Mouse (Mus musculus) frontal cortex, adult 2 months (tissue): ENCODE measurements around the gene Cul5. TPM values are rescaled to one million over a fixed set of nuclear protein-coding genes. Genes with fewer than 3 reads are reported as not detected.

Experiments
- DNase-seq, 2 experiments: peaks; one replicate each; pipeline ENCODE4 v3.0.0; 2022; ENCODE audit warnings: low spot score in 1 of 2; ENCODE audit errors: extremely low spot score in 1 of 2
- polyA plus RNA-seq: library from polyadenylated mRNA; depleted of rRNA; stranded (reverse); fragments of >200 nt; gene quantifications from 2 replicates; pipeline ENCODE4 v1.2.3, GENCODE M21; 2012; rRNA removed

Gene Cul5
- 23.5 and 24.7 TPM in 2 replicates for polyA plus RNA-seq

- peak in 1 of 2 experiments; percentile 50 for DNase-seq
Observed at GRCm38 (mm10) chr9:53669680-53670219, at the start of gene Cul5. TSS of gene Cul5 (minus strand) at chr9:53670014.

- DNase-seq, result peak; percentile 67 to 78
Observed at GRCm38 (mm10) chr9:53705992-53706696, 36.3 kb upstream of the Cul5 start, which contains the start of gene Rab39. TSS of gene Rab39 (minus strand) at chr9:53706232.

GRCm38 (mm10) chr9:53705491-53705991, 35.7 kb upstream of the Cul5 start:
- DNase-seq, result peak in 1 of 2 experiments; percentile 40

- no peak for DNase-seq
Observed at GRCm38 (mm10) chr9:53702991-53703390, 33.2 kb upstream of the Cul5 start.

- no peak for DNase-seq
Observed at GRCm38 (mm10) chr9:53700496-53700895, 30.7 kb upstream of the Cul5 start.

- DNase-seq, result peak in 1 of 2 experiments; percentile 7
Observed at GRCm38 (mm10) chr9:53695846-53696245, 26.0 kb upstream of the Cul5 start.

GRCm38 (mm10) chr9:53693718-53694117, 23.9 kb upstream of the Cul5 start:
- no peak for DNase-seq

GRCm38 (mm10) chr9:53691745-53692670, 22.2 kb upstream of the Cul5 start:
- DNase-seq, result no peak

GRCm38 (mm10) chr9:53680851-53681250, 11.0 kb upstream of the Cul5 start:
- no peak for DNase-seq

- DNase-seq, result no peak
Observed at GRCm38 (mm10) chr9:53676921-53677320, 7.1 kb upstream of the Cul5 start.

- peak; percentile 57 to 94 for DNase-seq
Observed at GRCm38 (mm10) chr9:53673571-53673970, 3.8 kb upstream of the Cul5 start.

GRCm38 (mm10) chr9:53667020-53667669, 2.7 kb downstream of the Cul5 start:
- DNase-seq, result peak; percentile 76 to 90

- DNase-seq, result peak in 1 of 2 experiments; percentile 12
Observed at GRCm38 (mm10) chr9:53666665-53667019, 3.2 kb downstream of the Cul5 start.

- no peak for DNase-seq
Observed at GRCm38 (mm10) chr9:53665428-53665827, 4.4 kb downstream of the Cul5 start.

GRCm38 (mm10) chr9:53664819-53665218, 5.0 kb downstream of the Cul5 start:
- no peak for DNase-seq

GRCm38 (mm10) chr9:53634796-53635195, 35.0 kb downstream of the Cul5 start:
- DNase-seq, result no peak

GRCm38 (mm10) chr9:53615246-53615645, 54.6 kb downstream of the Cul5 start:
- DNase-seq, result no peak

GRCm38 (mm10) chr9:53614286-53614685, 55.5 kb downstream of the Cul5 start:
- DNase-seq, result no peak

- peak; percentile 78 to 94 for DNase-seq
Observed at GRCm38 (mm10) chr9:53609968-53610781, 59.6 kb downstream of the Cul5 start, which contains the start of gene Acat1. TSS of gene Acat1 (minus strand) at chr9:53610382.
